Mouse (Mus musculus) ES-E14 (cell line): Measurements from ENCODE around the gene Hsf4.

Source experiments
- MAFK ChIP-seq: IDR thresholded peaks from 2 replicates; pipeline ENCODE4 v1.6.1; 2014; ENCODE audit warnings: mild to moderate bottlenecking, low read depth, low read length, inconsistent platforms; ENCODE audit not compliant: insufficient read depth
- ZC3H11A ChIP-seq: IDR thresholded peaks from 2 replicates; pipeline ENCODE4 v1.6.1; 2012; ENCODE audit warnings: low read depth, mild to moderate bottlenecking, inconsistent platforms, low read length, borderline replicate concordance

- TF ChIP-seq ZC3H11A (no peak), MAFK (no peak)
Observed at GRCm38 (mm10) chr8:105289805-105290460, 20.3 kb downstream of the Hsf4 start, which contains the start of gene 4931428F04Rik.
